Mouse (Mus musculus) telencephalon, adult 2 months (tissue): Measurements from ENCODE around the gene Itgb3.

Experiments used
- DNase-seq: peaks from one replicate; pipeline ENCODE4 v3.0.0-alpha.2; 2011; ENCODE audit warnings: low read depth, low spot score

Itgb3 gene

DNA sequence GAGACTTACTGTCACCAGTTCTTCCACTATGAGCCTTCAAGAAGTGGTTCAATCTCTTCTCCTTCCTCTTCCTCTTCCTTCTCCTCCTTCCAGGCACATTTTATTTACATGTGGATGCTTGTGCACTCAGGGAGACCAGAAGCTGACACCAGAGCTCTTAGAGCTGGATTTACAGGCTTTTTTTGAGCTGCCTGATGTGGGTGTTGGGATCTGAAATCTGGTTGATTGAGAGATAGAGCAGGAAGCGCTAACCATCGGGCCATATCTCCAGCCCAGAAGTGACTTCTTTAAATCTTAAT, 25.5 kb upstream of the Itgb3 start:
- no peak for DNase-seq

DNA sequence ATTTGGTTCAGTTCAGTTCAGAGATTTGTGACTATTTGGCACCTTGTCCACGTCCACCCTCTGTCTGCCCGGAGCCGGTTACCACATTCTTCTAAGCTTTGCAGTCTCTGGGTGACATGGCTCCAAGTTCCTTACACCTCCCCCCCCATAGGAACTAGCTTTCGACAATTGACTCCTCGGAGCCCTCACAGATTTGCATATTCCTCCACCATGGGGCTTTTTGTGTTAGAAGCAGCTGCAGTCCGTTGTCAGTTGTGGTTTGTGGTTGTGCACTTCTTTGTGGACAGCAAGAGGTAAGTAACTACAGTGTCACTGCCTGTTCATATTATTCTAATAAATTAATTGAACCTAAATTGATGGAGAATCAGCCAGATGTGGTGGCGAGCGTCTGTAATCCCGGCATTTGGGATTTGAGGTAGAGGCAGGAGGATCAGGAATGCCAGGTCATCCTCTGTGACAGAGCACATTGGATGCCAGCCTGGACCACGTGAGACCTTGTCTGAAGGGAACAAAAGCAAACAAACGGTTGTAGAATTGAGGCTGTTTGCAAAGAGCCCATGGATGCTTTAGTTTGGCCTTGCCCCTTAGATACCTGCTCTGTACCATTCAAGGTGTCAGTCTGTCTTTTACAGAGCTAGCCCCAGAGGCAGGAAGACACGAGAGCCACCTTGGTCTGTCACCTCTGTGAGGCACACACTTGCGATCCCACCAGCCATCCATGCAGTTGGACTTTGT, 25.0 kb upstream of the Itgb3 start:
- no peak for DNase-seq

DNA sequence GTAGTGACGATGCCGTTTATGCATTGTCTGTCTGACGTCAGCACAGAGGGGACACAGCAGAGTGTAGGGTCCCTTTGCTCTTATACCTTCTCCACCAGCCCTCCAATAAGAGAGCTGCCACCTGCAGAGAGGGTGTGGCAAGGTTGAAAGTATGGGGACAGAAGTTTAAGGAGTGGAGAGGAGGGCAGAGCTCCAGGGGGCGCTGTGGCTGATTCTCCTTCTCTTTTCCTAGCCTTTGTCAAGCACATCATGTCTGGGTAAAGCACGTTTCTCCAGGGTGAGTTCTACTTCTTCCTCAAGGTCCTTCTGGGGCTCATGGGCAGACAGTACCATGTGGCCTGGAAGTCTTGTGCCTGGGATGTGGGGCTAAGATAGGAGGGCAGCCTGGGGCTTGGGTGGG, 22.3 kb upstream of the Itgb3 start:
- DNase-seq, result no peak

DNA sequence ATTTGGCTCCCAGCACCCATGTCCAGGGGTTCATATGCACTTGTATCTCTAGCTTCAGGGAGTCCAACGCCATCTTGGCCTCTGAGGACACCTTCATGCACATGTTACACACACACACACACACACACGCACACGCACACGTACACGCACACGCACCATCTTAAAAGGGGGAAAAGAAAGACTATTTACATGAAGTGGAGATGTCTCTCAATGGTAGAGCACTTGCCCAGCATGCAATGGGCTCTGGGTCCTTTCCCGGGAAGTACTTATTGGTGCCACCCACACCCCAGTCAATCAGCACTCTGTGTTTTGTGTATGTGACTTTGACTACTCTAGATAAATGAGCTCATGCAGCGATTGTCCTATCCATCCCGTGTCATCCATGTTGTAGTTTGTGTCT, 19.9 kb upstream of the Itgb3 start:
- no peak for DNase-seq

DNA sequence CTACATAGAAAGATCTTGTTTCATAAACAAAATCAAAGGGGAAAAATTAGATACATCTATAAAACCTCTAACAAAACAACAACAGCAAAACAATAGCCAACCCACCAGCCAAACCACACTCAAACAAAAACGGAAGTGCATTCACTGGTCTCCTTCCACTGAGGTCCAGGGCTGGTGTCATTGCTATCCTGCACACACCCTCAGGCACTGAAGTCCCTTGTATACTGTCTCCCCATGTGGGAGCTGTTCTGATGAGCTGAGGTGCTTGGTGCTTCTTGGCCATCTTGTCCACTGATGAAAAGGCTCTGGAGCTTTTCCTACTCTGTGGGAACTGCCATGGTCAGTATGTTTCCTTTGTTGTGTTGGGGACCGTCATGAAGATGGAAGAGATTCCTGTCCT, 19.3 kb upstream of the Itgb3 start:
- no peak for DNase-seq

DNA sequence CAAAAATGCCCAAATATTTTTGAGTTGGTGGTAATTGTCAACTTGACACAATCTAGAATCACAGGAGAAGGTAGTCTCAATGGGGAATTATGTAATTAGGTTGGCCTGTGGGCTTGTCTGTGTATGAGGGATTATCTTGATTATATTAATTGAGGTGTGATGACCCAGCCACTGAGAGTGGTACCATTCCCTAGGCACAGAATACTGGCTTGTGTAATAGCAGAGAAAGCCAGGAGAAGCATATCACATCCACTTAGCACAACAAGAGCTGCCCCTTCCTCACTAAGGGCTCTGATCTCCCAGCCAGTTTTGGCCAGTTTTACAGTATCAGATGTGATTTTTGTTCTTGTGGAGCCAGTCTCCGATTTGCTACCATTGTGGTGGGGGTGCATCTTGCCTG, 18.2 kb upstream of the Itgb3 start:
- no peak for DNase-seq

DNA sequence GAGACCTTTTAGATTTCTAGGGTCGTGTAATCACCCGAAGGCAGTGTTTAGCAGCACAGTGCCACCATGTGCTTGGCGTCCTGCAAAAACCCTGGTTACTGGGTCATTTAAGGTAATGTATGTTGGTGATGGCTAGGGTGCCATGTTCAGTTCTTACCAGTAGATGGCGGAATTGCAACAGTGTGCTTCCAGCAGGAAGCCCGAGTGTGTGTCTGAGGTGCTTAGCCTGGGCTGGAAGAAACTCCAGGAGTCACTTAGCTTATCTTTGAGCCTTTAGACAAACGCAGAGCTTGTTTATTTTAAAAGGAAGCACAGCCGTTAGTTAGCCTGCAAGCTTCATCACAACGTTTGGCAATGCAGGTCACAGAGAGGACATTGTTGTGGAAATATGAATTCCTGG, 17.7 kb upstream of the Itgb3 start:
- peak; percentile 72 for DNase-seq

DNA sequence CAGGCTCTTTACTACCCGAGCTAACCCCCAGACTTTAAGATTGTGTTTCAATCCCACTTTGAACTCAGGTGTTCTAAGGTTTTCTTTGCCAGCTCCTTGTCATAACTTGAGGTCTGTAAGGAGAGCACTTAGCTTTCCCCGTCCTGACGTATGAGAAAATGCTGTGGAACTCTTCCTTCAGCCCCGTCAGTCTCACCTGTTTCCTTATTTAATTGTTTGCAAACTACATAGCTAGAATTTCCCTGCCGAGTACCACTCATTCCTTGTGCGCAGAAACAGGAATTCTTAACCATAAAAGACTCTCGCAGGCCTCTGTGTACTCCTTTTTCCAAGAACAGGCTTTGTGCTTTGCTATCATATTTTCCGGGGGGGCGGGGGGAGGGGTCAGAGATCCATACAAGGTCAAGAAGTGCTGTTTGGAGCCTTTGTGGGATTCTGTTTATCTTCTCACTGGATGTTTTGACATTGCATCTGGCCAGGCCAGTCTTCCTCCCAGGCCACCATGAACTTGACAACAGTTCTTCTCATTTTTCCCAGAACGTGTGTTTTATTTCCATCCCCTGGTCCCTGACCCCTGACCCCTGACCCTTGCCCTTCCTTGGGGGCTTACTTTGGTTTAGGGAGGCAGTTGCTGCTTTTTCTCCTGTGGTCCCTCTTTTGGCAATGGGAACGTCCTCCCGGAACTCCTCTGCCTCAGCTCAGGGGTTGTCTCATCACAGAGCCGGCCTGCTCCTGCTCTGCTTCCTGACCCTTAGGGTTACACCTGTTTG, 15.5 kb upstream of the Itgb3 start:
- no peak for DNase-seq

DNA sequence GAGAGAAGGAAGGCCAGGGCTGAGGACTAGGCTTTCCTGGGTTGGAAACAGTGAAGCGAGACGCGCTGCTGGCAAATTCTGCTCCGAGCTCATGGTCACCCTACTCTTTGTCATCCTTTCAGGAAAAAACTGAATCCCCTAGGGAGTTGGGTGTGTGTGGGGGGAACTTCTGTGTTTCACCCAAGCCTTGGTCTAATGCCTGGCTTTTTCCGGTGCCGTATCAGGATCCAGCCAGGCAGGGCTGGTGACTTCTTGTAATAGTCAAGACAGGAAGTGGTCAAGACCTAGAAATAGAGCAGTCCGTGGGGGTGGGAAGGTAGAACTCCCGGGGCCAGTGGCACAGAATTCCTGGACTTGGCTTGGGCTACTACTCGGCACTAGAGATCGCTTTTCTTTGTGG, 11.4 kb upstream of the Itgb3 start:
- DNase-seq, result no peak

DNA sequence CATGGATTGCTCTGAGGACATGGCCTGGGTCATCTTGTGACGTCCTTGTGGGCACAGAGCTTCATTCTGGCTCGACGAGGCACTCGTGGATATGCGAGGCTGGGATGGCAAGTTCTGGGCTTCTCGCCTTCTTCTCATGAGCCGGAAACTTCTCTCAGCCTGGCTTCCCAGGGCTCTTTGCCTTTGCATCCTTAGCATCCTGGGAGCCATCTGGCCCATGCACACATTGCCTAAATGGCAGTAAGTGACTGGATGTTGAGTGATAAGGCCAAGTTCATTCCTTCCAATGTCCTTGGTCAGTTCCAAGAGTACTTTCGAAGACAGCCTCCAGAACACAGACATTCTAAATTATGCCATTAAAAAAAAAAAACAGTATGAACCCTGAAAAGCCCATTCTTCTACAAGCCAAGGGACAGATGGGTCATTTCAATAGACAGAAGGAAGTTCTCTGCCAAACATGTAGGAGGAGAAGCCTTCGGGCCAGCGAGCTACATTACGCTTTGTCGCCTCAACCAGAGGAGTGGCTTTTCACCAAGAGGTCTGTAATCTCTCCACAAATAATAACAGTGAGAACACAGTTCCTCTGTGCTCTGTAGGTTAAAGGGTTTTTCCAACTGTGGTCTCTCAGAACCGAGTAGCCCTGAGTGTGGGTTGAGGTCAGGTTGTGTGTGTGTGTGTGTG, 8.4 kb upstream of the Itgb3 start:
- DNase-seq, result no peak

DNA sequence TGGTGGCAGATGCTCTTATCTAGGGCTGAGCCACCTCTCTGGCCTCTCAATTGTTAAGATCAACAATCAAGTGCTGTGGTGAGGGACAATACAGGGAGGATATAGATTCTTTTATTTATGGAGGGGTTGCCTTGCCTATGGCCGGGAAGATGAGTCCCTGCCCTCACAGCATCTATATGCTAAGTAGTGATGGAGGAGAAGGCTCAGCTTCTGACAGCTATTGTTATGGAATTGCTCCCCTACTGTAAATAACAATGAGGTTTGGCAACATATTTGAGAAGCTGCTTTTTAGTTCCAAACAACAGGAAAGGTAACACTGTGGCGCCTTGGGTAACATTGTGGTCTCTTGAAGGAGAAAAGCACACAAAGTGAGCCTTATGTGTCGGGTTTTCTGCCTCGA, 7.1 kb upstream of the Itgb3 start:
- DNase-seq, result no peak

DNA sequence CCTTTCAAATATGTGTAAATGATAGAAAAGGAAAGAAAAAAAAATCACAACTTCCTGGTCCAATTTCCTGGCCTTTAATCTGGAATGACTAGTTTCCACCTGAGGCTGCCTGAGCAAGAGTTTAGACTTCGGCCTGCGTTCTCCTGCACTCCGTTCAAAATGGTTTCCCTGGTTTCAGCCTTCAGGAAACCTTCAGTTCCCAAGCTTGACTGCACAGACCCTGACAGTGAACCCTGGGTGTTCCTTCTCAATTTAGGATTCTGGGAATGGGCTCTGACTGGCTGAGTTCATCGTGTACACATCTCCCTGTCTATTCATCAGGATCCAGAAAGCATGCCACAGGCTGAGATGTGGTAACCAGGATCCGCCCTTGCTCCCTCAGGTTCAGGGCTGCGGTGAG, 3.6 kb upstream of the Itgb3 start:
- DNase-seq, result no peak

DNA sequence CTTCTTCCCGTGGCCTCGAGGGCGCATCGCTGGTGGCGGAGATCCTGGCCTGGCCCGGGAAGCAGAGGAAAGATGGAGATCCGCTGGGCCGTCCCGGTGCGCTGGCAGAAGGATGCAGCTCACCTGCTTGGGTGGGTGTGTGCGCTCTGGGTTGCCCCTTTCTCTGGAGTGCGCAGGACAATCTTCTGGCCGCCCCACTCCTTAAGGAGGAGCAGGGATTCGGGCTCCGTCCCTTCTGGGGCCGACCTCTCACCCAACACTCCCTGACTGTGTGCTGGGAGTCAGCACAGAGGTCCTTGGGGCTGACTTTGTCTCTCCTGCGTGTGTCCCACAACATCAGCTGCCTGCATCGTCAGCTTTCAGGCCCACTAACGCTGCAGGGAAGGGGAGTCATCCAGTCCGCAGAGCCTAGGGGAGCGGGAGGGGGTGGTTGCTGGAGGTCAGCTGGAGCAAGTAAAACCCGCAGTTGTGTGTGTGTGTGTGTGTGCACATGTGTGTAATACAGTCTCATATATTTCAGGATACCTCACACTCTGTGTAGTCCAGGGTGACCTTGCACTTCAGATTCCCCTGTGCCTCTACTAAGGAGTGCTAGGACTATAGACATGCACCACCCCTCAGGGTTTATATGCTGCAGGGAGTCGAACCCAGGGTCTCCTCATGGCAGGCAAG, 585 bp downstream of the Itgb3 start:
- DNase-seq, result no peak

DNA sequence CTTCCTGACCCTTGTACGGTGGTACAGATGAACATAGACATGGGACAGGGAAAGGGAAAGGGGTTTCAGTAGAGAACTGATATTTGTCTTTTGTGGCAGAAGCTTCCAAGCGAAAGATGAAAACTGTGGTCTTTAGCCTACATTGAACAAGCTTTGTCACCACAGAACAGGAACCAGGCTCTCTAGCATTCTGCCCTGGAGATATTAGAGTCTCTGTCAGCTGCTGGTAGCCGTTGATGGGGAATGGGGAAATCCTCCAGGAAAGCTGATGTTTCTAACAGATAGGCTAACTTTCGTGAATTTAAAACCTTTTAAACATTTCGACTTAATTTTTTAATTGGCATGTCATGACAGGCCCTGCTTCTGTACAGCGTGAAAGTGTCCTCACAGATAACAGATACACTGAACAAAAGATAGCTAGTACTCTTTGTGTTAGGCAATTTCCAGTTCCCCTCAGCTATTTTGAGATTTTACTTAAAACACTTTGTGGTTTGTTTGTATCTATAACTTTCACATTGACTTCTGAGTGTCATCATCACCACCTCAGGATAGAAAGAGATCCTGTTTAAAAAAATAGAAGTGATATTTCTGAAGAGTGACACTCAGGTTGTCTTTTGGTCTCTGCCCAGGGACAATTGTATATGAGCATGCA, 1.4 kb downstream of the Itgb3 start:
- no peak for DNase-seq

DNA sequence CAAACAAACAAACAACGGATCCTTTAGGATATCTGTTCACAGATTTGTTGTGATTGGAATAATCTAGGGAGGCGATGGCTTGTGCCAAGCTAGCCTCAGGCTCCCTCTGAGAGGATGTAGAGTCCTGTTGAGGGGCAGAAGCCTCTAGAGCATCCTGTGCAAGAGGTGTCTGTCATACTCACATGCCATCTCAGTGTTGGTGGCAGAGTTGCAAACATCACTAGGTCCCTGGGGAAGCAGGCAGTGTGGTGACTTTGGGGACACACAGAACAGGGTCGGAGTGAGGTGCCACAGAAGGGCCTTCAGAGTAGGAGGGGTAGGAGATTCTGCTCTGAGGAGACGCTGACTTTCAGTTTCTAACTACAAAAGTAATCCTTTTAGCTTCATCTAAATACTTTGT, 1.9 kb downstream of the Itgb3 start:
- DNase-seq, result no peak

DNA sequence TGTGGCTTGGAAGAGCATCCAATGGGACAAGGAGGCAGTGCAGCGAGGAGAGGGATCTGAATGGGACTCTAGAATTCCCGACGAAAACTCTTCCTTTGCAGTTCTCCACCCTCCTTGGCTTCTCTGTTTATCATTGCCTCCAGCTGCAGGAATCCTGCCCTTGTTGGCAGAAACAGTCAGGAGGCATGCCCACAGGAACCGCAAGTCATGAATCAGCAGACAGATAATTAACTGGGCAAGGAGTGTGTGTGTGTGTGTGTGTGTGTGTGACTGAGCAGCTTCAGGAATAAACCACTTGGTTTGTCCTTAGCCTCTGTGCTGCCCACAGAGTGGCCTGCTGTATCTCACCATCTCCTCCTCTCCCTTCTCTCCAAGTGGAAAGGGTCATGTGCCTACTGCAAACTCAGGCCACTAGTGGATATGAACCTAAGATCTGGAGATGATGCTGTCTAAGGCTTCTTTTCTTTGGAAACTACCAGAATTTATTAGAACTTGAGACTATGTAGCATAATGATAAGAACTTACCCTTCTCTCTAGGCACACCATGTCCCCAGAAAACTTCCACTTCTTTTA, 3.9 kb downstream of the Itgb3 start:
- no peak for DNase-seq

DNA sequence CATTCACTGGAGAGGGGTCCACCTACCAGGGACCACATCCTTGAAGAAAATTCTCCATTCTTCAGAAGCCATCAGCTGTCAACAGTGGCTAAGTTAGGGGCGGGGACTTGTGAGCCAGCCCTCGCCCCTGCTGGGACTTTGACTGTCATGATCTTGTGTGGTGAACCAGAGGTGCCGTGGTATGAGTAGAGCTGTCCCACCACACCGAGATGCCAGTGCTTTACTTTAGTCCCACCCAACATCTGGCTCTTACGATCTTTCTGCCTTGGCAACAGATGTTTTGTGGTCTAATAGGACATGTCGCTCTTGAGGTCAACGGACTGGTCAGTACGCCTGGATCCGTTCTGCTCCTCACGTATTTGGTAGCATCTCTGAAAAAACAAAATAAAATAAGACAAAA, 5.8 kb downstream of the Itgb3 start:
- DNase-seq, result no peak

DNA sequence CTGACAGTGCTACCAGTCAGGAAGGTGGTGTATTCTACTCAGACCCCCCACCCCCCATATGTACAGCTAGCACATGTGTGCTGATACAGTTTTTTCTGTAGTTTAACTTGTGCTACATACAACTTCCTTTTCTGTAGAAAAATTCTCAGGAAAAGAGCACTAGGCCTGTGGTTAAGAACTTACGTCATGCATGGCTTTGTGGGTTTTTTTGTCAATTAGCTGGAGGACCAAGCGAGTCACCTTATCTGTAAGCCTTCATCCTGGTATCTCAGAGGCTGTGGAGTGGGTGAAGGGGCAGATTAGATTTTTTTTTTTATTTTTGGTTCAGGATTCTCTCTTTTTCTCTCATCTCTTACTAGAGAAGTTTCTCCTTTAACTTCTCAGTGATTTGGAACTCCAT, 6.3 kb downstream of the Itgb3 start:
- no peak for DNase-seq

DNA sequence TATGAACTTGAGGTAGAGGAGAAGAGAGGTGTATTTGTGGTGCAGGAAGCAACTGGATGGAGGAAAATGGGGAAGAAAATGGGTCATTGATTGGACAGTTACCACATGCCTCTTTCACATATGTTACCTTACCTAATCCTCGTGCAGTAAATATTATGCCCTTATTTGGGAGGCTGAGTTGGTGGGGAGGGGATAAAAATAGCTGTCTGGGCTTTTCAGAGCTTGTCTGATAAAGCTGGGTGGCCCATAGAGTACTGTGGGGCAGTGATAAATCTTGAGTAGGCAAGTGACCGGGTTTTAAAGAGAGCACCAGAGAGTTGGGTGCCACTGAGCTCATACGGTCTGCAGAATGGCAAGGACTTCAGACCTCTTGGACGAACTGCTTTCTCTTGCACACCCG, 8.4 kb downstream of the Itgb3 start:
- no peak for DNase-seq

DNA sequence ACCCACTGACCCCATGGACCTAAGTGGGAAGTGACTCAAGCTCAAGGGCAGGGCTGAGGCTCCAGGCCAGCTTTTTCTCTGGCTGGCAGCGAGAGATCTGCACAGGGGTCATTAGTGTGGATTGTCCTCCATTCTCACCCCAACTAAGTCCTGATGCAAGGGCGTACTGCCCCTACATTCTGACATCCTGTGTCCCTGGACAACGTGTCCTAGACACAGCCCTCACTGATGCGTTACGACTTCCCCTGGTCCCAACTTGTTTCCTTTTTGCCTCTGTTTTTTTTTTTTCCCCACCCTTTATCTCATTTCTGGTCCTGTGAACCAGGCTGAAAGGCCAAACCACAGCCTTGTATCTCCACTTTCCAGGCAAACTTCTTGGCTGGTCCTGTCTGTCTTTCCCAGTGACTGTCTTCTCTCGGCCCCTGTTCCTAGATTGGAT, 10.9 kb downstream of the Itgb3 start:
- no peak for DNase-seq
